Mouse (Mus musculus) frontal cortex, adult (tissue): Measurements from ENCODE around the gene Sgms1.
"Not testable (repeated sequence)": the region's sequence is repeated elsewhere in the genome, so short reads cannot be mapped to it uniquely, and the experiment has no call there.

Source experiments
- ATAC-seq: cut with Nextera tagmentation; 2 replicates; pipeline ENCODE4 v1.9.2; 2017; ENCODE audit warnings: mild to moderate bottlenecking, moderate library complexity, mixed read lengths; ENCODE audit not compliant: low TSS enrichment

The Sgms1 gene

GRCm38 (mm10) chr19:32358011-32358410 is 31.5 kb downstream of the Sgms1 start:
- not testable (repeated sequence) for ATAC-seq

GRCm38 (mm10) chr19:32356166-32356565 is 33.3 kb downstream of the Sgms1 start:
- peak; percentile 44; the same call in 1 of the 2 replicates for ATAC-seq

GRCm38 (mm10) chr19:32353447-32353846 is 36.1 kb downstream of the Sgms1 start:
- no peak for ATAC-seq

GRCm38 (mm10) chr19:32348955-32349654 is 40.4 kb downstream of the Sgms1 start:
- no peak for ATAC-seq

- no peak for ATAC-seq
Observed at GRCm38 (mm10) chr19:32347491-32347890, 42.0 kb downstream of the Sgms1 start.

- no peak for ATAC-seq
Observed at GRCm38 (mm10) chr19:32346624-32347341, 42.7 kb downstream of the Sgms1 start.

- peak; percentile 49; the same call in 1 of the 2 replicates for ATAC-seq
Observed at GRCm38 (mm10) chr19:32346176-32346575, 43.3 kb downstream of the Sgms1 start.

GRCm38 (mm10) chr19:32345181-32345745 is 44.3 kb downstream of the Sgms1 start:
- 0 out of 2 replicates have a peak, but pooled peaks have one; percentile 3 for ATAC-seq

- ATAC-seq, result peak; percentile 47
Observed at GRCm38 (mm10) chr19:32344738-32345121, 44.8 kb downstream of the Sgms1 start.

- ATAC-seq, result peak; percentile 24; the same call in 1 of the 2 replicates
Observed at GRCm38 (mm10) chr19:32343937-32344737, 45.4 kb downstream of the Sgms1 start.

GRCm38 (mm10) chr19:32342436-32342835 is 47.1 kb downstream of the Sgms1 start:
- no peak for ATAC-seq

GRCm38 (mm10) chr19:32341091-32341490 is 48.4 kb downstream of the Sgms1 start:
- ATAC-seq, result peak; percentile 27; the same call in 1 of the 2 replicates

GRCm38 (mm10) chr19:32340168-32340567 is 49.3 kb downstream of the Sgms1 start:
- ATAC-seq, result no peak

GRCm38 (mm10) chr19:32337708-32338107 is 51.8 kb downstream of the Sgms1 start:
- ATAC-seq, result no peak

GRCm38 (mm10) chr19:32334751-32335150 is 54.8 kb downstream of the Sgms1 start:
- peak; percentile 71 for ATAC-seq

GRCm38 (mm10) chr19:32333544-32333943 is 56.0 kb downstream of the Sgms1 start:
- ATAC-seq, result no peak

GRCm38 (mm10) chr19:32332779-32333460 is 56.6 kb downstream of the Sgms1 start:
- ATAC-seq, result 0 out of 2 replicates have a peak, but pooled peaks have one; percentile 14

GRCm38 (mm10) chr19:32330231-32330630 is 59.3 kb downstream of the Sgms1 start:
- no peak for ATAC-seq

GRCm38 (mm10) chr19:32329511-32329910 is 60.0 kb downstream of the Sgms1 start:
- no peak for ATAC-seq

GRCm38 (mm10) chr19:32328089-32328828 is 61.3 kb downstream of the Sgms1 start:
- ATAC-seq, result no peak
